Mouse (Mus musculus): ENCODE results near the gene Ttc17.

DNA sequence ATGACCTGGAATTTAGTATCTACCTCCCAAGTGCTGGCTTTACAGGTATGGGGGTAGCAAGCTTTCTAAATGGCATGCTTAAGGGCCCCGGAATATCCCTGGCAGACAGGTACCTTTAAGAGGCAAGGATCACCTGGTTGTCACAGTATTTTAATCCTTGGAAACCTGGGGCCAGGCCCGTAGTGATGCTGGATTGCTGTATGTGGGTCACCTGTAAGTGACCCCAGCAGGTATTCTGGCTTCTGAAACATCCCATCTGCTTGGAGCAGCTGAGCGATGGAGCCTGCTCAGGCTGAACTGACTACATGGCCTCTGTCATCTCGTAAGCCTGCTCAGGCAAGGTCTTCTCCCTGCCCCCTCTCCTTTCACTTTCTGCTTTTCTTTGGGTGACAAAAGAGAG, 130.4 kb downstream of the Ttc17 start:
- TF ChIP-seq CTCF (IDR thresholded peaks at IDR 0.05; ENCODE audit: insufficient read depth, low read length) (no peak), POLR2A (IDR thresholded peaks at IDR 0.05; ENCODE audit: borderline replicate concordance, extremely low read depth, low read depth, low read length) (no peak)

Measured in lung, adult 2 months (tissue).